8 mouse cellular contexts compared by ENCODE assay signal in the genomic region with DNA sequence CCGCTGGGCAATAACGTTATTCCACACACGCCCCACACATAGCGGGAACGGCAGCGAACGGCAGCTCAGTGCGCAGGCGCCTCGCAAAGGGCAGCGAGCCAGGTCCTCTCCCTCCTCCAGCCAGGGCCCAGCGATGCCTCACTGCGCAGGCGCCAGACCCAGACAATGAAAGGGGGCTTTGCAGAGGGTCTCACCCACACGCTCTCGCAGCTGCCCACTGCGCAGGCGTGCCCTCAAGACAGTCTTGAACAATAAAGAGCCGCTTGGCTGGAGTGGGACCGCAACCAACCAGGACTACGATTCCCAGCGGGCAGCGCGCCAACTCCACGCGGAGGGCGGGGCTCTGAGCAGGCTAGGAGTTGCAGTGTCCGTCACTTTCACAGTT. TPM values are rescaled to one million over a fixed set of nuclear protein-coding genes. Genes with fewer than 3 reads are reported as not detected.
DNase-seq lines count a peak whose midpoint lies in the region; ATAC-seq and TF ChIP-seq lines count a peak whose summit lies in the region.

A gene (minus strand): TSS at position 32 of the 385 bp plus-strand sequence.

- H3K36me3 ChIP-seq in hindbrain, embryonic 12.5 days, result no peaks in the 10 kb centered on the region
- no peaks in the 10 kb centered on the region for H3K36me3 ChIP-seq in lung, postnatal 0 days (ENCODE audit: insufficient read depth, low read length)

- peak within 1 kb of the TSS; percentile 100 for H3K27ac ChIP-seq in hindbrain, embryonic 12.5 days
- H3K27ac ChIP-seq in lung, postnatal 0 days (ENCODE audit: low read length), result peak within 1 kb of the TSS; percentile 95

- TF ChIP-seq EP300 in lung, postnatal 0 days (IDR thresholded peaks at IDR 0.05), result no peak

- CTCF ChIA-PET in Patski (lab: Charles Lee), result interaction anchor here (2.0 kb wide), 1 partner anchor 13 kb away, joined by 8 read pairs; no protein-coding TSS in a partner anchor

- no peaks in the 10 kb centered on the region for H3K9me3 ChIP-seq in hindbrain, embryonic 12.5 days (replicated peaks)
- no peaks in the 10 kb centered on the region for H3K9me3 ChIP-seq in lung, postnatal 0 days (ENCODE audit: low read length)

- no peak for TF ChIP-seq CTCF in Patski (IDR thresholded peaks at IDR 0.05)
- TF ChIP-seq CTCF in lung, postnatal 0 days (IDR thresholded peaks at IDR 0.05), result no peak

- H3K4me1 ChIP-seq in hindbrain, embryonic 12.5 days, result peaks cover 16% of the 10 kb centered on the region
- peaks cover 4% of the 10 kb centered on the region; the same call in 1 of the 2 replicates for H3K4me1 ChIP-seq in lung, postnatal 0 days (ENCODE audit: insufficient read depth, low read depth, low read length)

- no peaks in the 10 kb centered on the region for H3K27me3 ChIP-seq in Patski
- H3K27me3 ChIP-seq in hindbrain, embryonic 12.5 days, result no peaks in the 10 kb centered on the region
- no peaks in the 10 kb centered on the region for H3K27me3 ChIP-seq in lung, postnatal 0 days (replicated peaks; ENCODE audit: insufficient read depth, low read length)

- peak within 1 kb of the TSS; percentile 98 for H3K9ac ChIP-seq in hindbrain, embryonic 12.5 days
- H3K9ac ChIP-seq in lung, postnatal 0 days (replicated peaks; ENCODE audit: low read depth), result peak within 1 kb of the TSS; percentile 68

- WGBS in hindbrain, embryonic 12.5 days, result under 1% methylated on average over 27 of the region's 28 CpGs
- under 1% methylated on average over 28 of the region's 28 CpGs for WGBS in lung, postnatal 0 days

- peak within 1 kb of the TSS; percentile 76 for H3K4me2 ChIP-seq in hindbrain, embryonic 12.5 days (replicated peaks)
- H3K4me2 ChIP-seq in lung, postnatal 0 days (replicated peaks; ENCODE audit: low read depth, low read length), result peak within 1 kb of the TSS; percentile 68

- H3K4me3 ChIP-seq in hindbrain, embryonic 12.5 days, result peak within 1 kb of the TSS; percentile 88
- peak within 1 kb of the TSS; percentile 97 for H3K4me3 ChIP-seq in lung, postnatal 0 days (ENCODE audit: low read depth, low read length)

- ATAC-seq in Patski, result peak; percentile 74
- peak; percentile 97 for ATAC-seq in hindbrain, embryonic 12.5 days (ENCODE audit: low FRiP score)
- peak; percentile 86 for ATAC-seq in lung, postnatal 0 days

- POLR2A ChIA-PET in Patski (lab: Charles Lee), result interaction anchor here (2.0 kb wide), 1 partner anchor 13 kb away, joined by 9 read pairs; no protein-coding TSS in a partner anchor

- in situ Hi-C loops in Patski (cut with MboI; ENCODE audit: low pct_unique_long_range_greater_than_20kb), result no loop called here

- DNase-seq in Patski (ENCODE audit: low read depth, low spot score), result peak; percentile 86
- peak; percentile 100 for DNase-seq in cerebellum, postnatal 10 days
- DNase-seq in frontal cortex, postnatal 10 days (ENCODE audit: low spot score in 2 of 2), result peak; percentile 97
- peak; percentile 100 for DNase-seq in layer of hippocampus, postnatal 10 days (ENCODE audit: low spot score in 2 of 2)
- peak; percentile 96 for DNase-seq in lung, postnatal 0 days (ENCODE audit: low spot score)
- DNase-seq in ovary, postnatal 14 days (ENCODE audit: low spot score), result peak; percentile 97
- peak; percentile 91 to 93 for DNase-seq in thymus, postnatal 10 days (ENCODE audit: low spot score in 2 of 2)

RNA-seq across cellular contexts. Expression of the gene that starts here (rescaled TPM):
- polyA plus RNA-seq in Patski (2021), result 37.4 TPM
- 103 and 118 TPM in 2 replicates for polyA plus RNA-seq in hindbrain, embryonic 12.5 days (2016; fragmentation: Nextera tagmentation; extraction: Ambion mirVana)
- total RNA-seq in layer of hippocampus, postnatal 10 days (2021), result 100 to 1,000 TPM; 152 to 164 TPM
- polyA plus RNA-seq in lung, postnatal 0 days (2015; fragmentation: Nextera tagmentation; extraction: Ambion mirVana), result 12.7 and 12.8 TPM in 2 replicates

Comparison
In these comparisons a context has a peak if more than half of its experiments do, and no peak if none do; other contexts are left out.
1. Peak in every context shown above with its lines: DNase-seq, ATAC-seq, H3K4me3 ChIP-seq and H3K27ac ChIP-seq.